Mouse (Mus musculus) G1E (cell line): ENCODE measurements at regions not wholly inside any gene's neighbourhood (a gene's known extent, or its start where the extent isn't known, plus 50 kb on each side); places are given as distances from the start of the nearest gene placed in this dataset.

Source experiments
- CTCF ChIP-seq: IDR thresholded peaks from 2 replicates; pipeline ENCODE4 v1.5.1; 2012; ENCODE audit warnings: low read depth, low read length, inconsistent platforms, mixed read lengths
- GATA1 ChIP-seq: IDR thresholded peaks from 2 replicates; pipeline ENCODE4 v1.6.1; 2012; ENCODE audit warnings: borderline replicate concordance, low read length, inconsistent platforms, mixed read lengths

GRCm38 (mm10) chr1:137545666-137546065 lies 585.4 kb upstream of the Nr5a2 start:
- no peak for TF ChIP-seq CTCF
- no peak for TF ChIP-seq GATA1
